Mouse (Mus musculus) regulatory T cell (primary cell): ENCODE results near the gene Epha10.

Source experiments
- in situ Hi-C: fragments of 300-600 bp; cut with MboI, MseI; formaldehyde crosslinking; loops from one replicate; pipeline ENCODE4 v1.15.1; 2025; ENCODE audit warnings: high pct_unique_total_duplicates

Gene Epha10

DNA sequence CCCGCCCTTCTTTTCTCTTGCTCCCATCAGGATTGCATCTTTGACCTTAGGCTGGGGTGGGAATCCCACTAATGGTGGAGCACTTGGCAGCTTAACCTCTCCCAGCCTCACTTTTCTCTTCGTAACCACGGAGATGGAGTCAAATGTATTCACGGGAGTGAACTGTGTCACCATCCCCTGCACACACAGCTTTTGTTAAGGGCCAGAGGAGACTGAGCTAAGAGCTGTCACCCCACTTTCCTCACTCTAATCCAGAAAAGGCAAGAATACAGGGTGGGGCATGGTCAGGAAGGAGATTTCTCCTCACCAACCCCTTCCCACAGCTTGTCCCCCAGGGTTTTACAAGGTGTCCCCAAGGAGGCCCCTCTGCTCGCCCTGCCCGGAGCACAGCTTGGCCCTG, 13.1 kb downstream of the Epha10 start:
- in situ Hi-C loops, result no loop called here

DNA sequence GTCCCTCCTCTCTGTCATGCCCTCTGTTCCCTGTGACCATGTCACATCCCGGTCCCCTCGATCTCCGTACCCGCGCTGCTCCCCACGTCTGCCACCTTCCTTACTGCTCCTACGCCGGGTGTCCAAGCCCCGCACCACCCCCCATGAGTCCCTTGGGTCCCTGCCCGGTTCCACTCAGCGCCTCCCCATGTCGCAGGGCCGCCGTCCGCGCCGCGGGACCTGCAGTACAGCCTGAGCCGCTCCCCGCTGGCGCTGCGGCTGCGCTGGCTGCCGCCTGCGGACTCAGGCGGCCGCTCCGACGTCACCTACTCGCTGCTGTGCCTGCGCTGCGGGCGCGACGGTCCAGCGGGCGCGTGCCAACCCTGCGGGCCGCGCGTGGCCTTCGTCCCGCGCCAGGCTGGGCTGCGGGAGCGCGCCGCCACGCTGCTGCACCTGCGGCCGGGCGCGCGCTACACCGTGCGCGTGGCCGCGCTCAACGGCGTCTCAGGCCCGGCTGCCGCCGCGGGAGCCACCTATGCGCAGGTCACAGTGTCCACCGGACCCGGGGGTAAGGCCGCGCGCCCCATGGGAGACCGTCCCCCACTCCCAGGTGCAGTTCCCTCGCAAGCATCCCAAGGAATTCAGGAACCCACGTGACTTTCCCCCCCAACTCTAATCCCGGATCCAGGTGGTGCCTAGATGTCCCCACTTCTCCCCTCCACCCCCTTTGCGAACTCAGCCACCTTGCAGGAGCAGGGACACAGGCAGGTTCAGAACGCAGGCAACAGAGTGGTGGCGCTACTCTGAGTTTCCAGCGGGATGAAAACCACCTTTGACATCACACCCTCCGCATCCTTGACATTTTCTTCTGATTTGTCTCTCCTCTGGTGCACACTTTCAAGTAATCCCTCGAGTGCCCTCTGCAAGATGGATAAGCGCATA, 14.1 kb downstream of the Epha10 start:
- in situ Hi-C loops, result no loop called here

DNA sequence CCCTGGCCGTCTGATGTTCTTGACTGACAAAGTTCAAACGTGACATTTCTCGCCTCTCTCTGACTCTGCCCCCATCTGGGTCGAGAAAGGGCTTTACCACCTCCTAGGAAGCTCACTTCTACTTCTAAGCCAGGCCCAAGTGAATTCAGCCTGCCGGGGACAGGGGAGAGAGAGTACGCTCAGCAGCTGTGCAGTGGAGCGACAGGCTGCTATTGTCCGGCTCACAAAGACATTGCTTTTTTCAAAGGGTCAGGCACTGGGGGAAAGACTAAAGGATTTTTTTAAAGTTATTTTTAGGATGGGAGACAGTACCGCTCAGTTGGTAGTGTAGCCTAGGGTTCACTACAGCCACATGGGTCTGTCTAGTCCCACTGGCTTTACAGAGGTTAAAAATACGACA, 17.7 kb downstream of the Epha10 start:
- in situ Hi-C loops, result no loop called here

DNA sequence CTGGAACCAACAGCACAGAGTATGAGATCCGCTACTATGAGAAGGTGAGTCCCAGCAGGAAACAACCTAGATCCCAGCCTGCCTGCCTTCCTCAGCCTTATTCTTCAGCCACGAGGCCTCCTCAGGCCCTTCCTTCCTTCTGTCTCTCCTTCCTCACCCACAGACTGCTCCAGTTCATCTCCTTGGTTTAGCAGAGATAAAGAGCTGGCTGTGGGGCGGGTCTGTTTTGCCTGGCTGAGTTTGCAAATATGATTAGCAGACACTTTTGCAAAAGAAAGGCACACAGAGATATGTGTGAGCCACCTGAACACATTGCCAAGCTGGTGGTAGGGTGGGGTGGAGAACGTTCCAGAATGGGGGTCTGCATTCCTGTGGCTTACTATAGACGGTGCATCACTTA, 19.2 kb downstream of the Epha10 start:
- in situ Hi-C loops, result loop anchor here (5.0 kb wide), 2 partner anchors 38 to 52 kb away; partner anchors contain the start of gene Maneal

DNA sequence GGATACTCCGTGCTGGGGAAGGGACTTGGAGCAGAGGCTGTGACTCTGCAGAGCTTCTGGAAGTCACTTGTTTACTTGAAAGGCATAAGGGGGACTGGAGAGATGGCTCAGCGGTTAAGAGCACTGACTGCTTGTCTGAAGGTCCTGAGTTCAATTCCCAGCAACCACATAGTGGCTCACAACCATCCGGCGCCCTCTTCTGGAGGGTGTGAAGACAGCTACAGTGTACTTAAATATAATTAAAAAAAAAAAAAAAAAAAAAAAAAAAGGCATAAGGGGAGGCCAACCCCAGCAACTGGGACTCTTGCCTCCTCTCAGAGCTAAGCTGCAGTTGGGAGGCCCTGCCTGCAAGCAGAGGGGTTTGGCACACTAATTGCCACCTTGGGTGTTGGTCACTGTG, 24.7 kb downstream of the Epha10 start:
- in situ Hi-C loops, result no loop called here

DNA sequence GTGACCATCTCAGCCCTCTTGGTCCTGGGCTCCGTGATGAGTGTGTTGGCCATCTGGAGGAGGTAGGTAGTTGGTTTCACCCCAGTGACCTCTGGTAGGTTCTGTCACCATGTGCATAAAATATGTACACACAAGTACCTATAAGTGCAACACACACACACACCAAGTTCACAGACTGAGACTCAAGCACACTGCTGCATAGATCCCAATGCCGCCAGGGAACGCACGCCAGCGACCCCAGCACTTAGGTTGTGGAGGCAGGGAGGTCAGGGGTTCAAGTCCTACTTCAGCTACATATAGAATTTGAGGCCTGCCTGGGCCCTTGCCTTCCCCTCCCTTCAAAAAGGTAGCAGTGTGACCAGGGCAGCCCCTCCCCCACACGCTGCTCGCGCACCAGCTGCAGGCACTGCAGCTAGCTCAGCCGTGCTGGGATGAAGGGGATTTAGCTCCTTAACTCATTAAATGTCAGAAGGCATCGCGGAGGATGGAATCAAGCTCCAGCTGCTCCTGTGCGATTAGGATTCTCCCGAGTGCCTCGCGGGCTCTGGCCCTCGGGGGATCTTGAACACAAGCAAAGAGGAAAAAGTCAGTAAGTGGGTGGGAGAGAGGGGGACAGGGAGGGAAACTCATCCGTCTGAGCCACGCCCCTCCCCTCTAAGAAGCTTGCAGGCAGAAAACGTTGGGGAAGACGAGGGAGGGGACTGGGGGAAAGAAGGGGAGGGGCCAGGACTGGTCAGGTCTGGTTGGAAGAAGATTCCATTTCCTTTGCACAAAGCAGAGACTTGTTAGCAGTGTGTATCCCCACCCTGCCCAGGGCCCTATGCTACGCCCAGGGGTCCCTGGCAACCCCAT, 25.5 kb downstream of the Epha10 start:
- in situ Hi-C loops, result no loop called here

DNA sequence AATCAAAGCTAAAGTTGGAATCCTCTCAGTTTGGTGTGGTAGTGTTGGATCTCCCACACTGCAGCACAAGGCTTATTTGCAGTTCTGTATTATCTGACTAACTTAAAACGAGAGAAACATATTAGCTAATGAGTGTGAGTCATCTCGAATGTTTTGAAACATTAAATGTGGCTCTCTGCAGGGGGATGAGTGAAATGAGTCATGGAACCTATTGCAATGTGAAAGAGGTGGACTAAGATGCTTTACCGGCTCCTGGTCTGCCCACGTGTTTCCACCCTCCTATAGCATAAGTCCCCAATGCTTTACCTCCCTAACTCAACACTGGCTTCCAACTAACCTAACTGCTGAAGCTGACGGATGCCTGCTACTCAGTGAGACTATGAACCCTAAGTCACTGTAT, 47.4 kb downstream of the Epha10 start:
- in situ Hi-C loops, result no loop called here

DNA sequence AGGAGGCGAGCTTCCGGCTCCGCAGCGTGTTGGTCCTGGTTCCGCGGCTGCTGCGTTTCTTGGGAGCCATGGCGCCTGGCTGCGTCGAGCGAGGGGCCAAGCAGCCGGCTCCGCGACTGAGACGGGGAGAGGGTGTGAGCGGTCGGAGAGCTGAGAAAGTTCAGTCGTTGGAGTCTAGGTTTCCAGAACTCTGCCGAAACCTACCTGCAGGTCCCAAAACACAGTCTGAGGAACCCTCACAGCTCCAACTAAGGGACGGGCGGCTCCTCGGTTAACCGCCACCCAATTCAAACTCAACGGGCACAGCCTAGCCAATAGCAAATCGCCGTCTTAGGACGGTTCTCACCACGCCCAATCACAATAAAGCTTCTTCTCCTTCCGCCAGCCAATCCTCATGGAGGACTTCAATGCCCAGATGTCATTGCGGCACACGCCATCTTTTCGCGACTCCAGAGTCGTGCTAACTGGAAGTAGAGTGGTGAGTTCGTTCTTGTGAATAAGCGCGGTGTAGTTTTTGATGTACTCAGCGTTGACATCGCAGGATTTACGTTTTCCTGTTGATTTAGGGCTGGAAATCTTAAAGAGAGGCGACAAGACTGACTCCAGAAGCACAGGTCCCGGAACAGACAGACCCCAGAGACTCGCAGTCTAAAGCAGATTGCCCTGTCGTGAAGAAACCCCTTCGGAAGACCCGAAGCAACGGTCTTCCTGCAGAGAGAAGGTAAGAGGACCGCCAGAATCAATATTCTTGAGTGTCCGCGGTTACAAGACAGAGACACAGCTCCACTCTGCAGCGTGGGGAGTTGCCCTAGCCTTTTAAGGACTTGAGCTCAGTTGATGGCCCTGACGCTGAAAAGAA, 56.1 kb downstream of the Epha10 start, which contains the start of gene 9930104L06Rik:
Gene 9930104L06Rik, plus strand, starts transcription at position 436 of the 859 bp plus-strand sequence.
- in situ Hi-C loops, result loop anchor here (5.0 kb wide), 1 partner anchor 235 kb away; the partner anchor contains the start of gene Fhl3

DNA sequence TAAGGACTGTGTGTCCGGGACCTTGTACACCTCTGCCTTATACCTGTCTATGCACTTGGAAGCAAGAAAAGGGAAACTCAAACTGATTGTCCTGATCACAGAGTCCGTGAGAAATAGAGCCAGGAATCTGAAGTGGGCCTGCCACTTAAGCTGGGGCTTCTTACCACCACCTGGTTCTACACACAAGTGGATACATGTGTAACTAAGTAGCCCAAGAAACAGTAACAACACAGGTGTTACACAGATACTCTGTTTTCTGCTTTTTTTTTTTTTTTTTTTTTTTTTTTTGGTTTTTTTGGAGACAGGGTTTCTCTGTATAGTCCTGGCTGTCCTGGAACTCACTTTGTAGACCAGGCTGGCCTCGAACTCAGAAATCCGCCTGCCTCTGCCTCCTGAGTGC, 58.5 kb downstream of the Epha10 start, which contains the start of gene Cdca8:
Gene Cdca8, minus strand, starts transcription at position 101 of the 400 bp plus-strand sequence.
- in situ Hi-C loops, result loop anchor here (5.0 kb wide), 1 partner anchor 237 kb away; the partner anchor contains the start of gene Fhl3

DNA sequence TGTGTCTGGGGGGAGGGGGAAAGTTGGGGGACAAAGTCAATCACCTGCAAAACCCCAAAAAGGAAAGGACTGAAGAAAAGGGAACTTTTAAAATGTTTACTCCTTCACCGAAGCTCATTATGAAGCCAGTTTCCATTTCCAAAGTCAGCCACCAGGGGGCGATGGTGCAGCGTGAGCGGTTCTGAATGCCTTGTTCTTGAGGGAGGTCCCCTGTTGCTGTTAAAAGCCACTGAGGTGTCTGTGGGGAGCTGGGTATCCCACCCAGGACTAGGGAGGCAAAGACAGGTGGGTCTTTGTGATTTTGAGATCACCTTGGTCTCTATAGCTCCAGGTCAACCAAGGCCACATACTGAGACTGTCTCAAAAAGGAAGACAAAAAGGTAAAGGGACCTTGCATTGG, 62.3 kb downstream of the Epha10 start:
- in situ Hi-C loops, result no loop called here

DNA sequence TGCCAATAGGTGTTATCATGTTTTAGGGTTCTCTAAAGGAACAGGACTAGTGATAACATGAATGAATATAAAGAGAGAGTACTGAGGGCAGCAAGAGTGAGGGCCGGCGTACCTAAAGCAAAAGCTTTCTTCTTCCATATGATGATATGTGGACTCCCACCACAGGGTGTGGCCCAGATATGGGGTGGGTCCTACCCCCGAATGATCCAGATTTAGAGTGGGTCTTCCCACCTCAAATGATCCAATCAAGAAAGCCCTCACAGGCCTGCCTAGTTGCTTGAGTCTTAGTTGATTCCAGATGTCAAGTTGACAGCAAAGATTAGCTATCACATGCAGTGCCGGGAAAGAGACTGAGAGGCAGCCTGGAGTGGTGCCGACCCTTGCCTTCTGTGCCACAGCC, 63.1 kb downstream of the Epha10 start:
- in situ Hi-C loops, result no loop called here

DNA sequence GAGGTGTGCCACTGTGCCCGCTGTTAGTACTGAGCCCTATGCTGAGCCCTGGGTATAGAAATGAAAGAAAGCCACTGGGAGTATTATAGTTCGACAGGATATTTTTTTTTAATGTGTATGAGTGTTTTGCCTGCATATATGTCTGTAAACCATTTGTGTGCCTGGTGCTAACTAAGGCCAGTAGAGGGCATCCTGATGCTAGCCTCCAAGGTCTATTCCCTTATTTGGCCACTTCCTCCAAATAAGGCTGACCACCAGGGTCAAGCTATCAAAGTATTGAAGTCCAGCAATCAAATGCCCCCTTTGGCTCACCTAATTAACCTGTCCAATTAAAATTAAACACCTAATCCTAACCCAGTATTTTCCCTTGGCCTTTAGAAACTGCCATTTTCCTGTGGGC, 64.3 kb downstream of the Epha10 start:
- in situ Hi-C loops, result no loop called here

DNA sequence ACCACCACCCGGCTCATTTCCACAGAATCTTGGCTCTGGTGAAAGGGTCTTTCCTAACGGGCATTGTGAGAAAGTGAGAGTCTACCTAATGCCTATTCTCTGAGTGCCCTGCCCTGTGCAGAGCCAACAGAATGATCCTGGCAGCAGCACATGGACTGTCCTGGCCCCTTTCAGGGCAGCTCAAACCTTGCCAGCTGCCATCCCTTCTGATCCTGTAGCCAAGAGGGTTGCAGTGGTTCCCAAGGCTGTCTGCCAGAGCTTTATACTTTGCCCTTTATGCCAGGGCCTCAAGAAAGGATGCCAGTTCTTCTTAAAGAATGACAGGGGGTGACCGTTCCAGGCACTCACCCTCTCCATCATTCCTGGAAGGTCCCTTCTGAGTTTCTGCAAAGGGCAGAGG, 68.8 kb downstream of the Epha10 start:
- in situ Hi-C loops, result no loop called here

DNA sequence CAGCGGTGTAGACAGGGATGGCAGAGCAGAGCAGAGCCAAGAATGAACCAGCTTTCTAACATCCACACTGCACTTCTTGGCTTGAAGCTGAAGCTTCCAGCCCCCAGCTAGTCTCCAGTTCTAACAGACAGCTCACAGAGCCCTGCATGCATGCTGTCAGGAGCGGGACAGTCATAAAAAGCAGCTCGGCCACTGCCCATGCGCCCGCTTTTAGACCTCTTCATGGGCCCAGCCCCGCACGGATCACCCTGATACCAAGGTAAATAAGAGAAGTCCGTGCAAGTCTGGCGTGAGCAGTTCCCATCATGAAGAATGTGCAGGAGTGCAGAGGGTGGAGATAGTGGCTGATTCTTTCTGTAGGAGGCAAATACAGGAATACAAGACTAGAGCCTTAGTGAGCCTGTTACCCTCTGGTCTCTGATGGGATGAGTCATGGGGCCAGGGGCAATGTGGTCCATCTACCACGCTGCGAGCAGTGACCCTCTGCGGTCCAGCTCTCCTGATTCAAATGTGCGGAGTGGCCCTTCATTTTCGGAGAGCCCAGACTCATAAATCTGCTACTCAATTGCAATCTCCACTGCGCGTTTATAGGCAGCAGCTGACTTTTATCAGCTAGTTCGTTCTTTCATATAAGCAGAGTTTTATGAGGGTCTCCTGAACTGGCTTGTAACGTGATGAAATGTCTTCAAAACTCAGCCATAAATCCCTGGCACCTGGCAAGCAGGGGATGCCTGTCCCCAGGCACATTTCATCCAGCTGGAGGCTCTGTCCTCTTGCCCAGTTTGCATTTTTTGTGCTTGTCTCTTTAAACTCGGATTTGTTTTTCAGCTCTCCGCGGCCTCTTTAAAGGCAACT, 69.7 kb downstream of the Epha10 start:
- in situ Hi-C loops, result loop anchor here (5.0 kb wide), 2 partner anchors 48 to 147 kb away; no protein-coding TSS in a partner anchor

DNA sequence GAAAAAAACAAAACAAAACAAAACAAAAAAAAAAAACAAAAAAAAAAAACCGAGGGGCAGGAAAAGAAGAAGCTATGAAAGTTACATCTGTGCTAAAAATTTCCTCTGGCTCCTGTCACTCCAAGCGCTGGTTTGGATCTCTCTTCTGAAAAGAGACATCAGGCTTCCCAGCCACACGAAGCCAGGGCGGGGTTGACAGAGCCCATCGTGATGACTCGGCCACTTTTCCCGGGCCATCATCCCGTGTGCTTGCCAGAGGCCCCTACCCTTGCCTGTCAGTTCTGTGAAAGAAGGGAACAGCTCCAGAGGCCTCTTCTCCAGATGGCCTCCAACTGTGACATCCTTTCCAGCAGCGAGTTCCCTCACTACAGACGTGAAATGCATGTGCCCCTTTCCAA, 70.3 kb downstream of the Epha10 start:
- in situ Hi-C loops, result loop anchor here (5.0 kb wide), 2 partner anchors 49 to 146 kb away; no protein-coding TSS in a partner anchor

DNA sequence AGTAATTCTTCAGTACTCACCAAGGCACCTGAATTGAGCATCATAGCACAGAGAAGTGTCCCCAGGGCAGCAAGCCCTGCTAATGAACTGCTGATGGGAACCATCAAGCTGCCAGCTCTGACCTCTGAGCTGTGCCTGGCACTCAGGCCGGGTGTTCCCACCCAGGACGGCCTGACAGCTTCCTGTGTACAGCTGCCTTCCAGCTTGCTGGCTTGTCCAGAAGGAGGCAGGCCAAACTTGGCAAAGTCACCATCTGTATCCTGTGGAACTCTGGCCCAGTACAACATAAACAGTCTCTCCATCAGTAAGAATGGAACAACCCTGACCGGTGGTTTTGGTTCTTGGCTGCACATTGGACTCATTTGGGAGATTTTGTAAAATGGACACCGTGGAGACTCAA, 72.8 kb downstream of the Epha10 start:
- in situ Hi-C loops, result loop anchor here (5.0 kb wide), 2 partner anchors 51 to 144 kb away; no protein-coding TSS in a partner anchor

DNA sequence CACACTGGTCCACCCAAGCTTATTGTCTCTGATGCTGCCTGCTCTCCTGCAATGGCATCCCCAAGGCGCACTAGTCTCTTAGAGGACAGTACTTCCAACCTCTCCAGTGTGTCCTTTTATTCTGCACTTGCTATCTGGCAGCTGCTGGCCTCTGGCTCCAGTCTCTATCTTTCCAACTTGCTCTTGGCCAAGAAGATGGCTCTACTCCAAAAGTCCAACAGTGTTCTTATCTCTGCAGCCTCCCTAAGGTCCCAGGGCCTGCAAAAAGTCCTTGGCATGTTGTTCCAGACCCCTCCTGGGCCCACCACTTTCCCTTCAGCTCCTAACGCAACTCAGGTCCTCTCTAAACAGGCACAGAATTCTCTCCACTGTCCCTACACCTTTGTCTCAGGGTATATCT, 76.6 kb downstream of the Epha10 start:
- in situ Hi-C loops, result no loop called here

DNA sequence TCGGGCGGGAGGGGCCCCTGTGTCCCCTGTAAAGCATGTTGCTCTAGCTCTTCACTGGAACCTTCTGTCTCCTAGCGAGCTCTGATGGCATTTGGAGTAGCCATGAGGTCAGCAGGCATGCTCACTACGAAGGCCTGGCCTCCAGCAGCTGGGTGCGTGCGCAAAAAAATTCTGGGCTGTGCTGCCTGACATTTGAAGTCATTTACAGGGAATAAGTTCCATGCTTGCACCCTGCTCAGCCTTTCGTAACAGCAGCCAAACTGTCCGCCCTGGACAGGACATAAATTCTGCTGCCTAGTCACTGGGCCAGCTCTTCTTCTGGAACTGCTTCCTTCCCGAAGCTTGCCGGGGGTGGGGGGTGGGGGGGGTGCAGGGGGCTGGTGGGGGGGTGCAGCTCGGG, 78.4 kb downstream of the Epha10 start:
- in situ Hi-C loops, result no loop called here

DNA sequence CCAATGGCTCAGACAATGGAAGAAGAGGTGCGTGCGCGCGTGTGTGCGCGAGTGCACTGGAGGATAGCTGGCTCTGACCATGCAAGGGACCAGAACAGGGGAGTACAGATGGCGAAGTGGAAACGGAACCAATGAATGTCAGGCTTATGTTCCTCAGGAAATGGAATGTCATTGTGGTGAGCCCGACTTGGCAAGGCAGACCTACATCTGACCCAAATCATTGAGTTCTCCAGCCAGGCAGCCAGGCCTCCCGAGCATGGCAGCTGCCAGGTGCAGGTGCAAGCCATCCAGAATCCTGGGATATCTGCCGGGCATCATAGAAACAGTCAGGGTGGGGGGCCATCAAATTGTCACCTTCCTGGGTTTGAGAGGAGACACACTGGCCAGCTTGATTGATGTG, 80.2 kb downstream of the Epha10 start:
- in situ Hi-C loops, result no loop called here

DNA sequence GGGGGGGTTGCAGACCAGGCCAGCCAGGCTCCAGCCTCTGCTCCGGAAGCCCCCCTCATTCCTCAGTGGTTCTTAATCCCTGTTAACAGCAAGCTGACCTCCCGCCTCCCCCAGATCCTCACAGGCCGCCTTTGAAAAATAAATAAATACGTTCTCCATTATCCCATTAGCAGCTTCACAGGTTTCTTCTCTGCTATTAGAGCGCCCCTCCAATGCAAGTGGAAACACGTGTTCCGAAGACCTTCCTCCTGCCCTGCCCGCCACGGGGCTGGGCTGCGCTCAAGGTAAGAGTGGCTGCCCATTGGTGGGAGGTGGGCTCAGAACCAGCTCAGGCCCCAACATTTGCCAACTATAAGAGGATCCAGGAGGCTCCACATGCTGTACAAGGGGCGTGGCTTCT, 81.9 kb downstream of the Epha10 start:
- in situ Hi-C loops, result no loop called here
